Mouse (Mus musculus): ENCODE results near the gene Ppp4r3b. TPM values are rescaled to one million over a fixed set of nuclear protein-coding genes. Genes with fewer than 3 reads are reported as not detected.

Gene Ppp4r3b
- total RNA-seq, 2 experiments from 2014 or later: 52.5 to 57.7 TPM

- DNase-seq: no peak
Observed at GRCm38 (mm10) chr11:29238551-29238950, 65.9 kb downstream of the Ppp4r3b start.

- DNase-seq: no peak
Observed at GRCm38 (mm10) chr11:29239353-29239752, 66.7 kb downstream of the Ppp4r3b start.

GRCm38 (mm10) chr11:29241961-29242360 is 69.3 kb downstream of the Ppp4r3b start:
- DNase-seq: no peak

- DNase-seq: no peak
Observed at GRCm38 (mm10) chr11:29245988-29246387, 73.3 kb downstream of the Ppp4r3b start.

GRCm38 (mm10) chr11:29246883-29247650 is 74.4 kb downstream of the Ppp4r3b start, which contains the start of gene Cfap36:
Cfap36 (minus strand) TSS chr11:29247409.
- peak; percentile 86 to 88 for DNase-seq

DNA sequence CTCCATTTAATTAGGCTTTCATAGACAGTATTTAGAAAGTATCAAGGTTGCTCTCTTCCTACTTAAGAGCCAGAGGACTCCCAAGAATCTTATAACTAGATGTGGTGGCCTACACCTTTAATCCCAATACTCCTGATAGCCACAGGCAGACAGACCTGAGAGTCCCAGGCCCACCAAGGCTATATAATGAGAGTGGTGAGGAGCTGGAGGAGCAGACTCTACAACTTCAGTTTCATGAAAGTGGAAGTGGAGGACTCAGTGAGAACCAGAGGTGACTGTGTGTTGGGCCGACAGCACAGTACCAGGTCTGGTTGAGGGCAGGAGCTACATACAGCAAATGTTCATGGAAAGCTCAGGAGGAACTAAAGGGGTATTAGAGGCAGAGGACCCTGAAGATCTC is 75.0 kb downstream of the Ppp4r3b start:
- DNase-seq: no peak

- no peak for DNase-seq
Observed at GRCm38 (mm10) chr11:29248386-29248785, 75.7 kb downstream of the Ppp4r3b start.

DNA sequence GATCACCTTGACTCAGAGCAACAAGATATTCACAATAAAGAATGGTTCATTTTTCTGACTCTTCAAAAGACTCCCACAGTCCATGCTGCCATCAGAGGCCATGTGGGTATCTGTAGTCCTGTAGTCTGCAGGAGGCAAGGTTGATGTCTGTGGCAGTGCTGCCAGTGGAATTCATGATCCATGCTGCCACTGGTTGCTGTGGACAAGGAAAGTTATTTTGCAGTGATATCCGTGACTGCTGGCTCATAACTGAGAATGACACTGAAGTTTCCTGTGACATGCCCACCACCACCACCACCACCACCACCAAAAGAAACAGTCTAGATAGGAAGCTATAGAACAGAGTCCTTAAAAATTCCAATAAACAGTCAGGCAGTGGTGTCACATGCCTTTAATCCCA is 82.0 kb downstream of the Ppp4r3b start:
- DNase-seq: no peak

DNA sequence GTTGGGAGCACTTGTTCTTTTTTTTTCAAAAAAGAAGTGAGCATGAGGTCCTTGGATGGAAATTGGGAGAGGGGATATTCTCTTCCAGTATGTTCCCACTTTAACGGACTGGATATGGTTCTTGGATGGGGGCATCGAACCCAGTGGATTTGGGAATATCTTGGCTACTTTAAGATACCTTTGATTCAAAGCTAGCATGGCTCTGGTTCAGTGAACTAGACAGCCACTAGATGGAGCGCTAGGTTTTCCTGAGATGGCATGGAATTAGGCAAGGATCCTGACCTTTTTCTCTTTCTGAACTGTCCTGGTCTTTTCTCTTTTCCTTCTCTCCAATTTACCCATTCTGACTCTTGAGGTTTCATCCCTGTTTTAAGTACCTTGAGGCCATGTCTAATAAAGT is 95.1 kb downstream of the Ppp4r3b start:
- DNase-seq: peak in 1 of 2 experiments; percentile 24

Other genes with a start within 250 kb of the Ppp4r3b start
- 10 to 100 TPM; 19.6 to 27.2 TPM for gene Pnpt1, start 42.1 kb upstream of the Ppp4r3b start, total RNA-seq (2021)
- gene Cfap36, start 74.5 kb downstream of the Ppp4r3b start, total RNA-seq (2021): 100 to 1,000 TPM; 121 to 128 TPM
- gene Ccdc88a, start 200.8 kb downstream of the Ppp4r3b start, total RNA-seq (2021): 10 to 100 TPM; 62.9 to 73.6 TPM

All from layer of hippocampus, postnatal 36 days (tissue).